Mouse (Mus musculus): Measurements from ENCODE around the gene Adamts6. TPM values are rescaled to one million over a fixed set of nuclear protein-coding genes. Genes with fewer than 3 reads are reported as not detected.

Adamts6 gene
- polyA plus RNA-seq, 1 experiment from 2014 or later: 1.6 TPM

Other genes starting within 250 kb of the Adamts6 start
- gene Nln, start 178.2 kb upstream of the Adamts6 start, polyA plus RNA-seq (2015; fragmentation: Nextera tagmentation; extraction: Ambion mirVana): 19.2 and 20.5 TPM in 2 replicates
- gene Sgtb, start 178.1 kb upstream of the Adamts6 start, polyA plus RNA-seq (2015; fragmentation: Nextera tagmentation; extraction: Ambion mirVana): 5.8 and 6.0 TPM in 2 replicates
- 57.3 and 62.3 TPM in 2 replicates for gene Trappc13, start 109.4 kb upstream of the Adamts6 start, polyA plus RNA-seq (2015; fragmentation: Nextera tagmentation; extraction: Ambion mirVana)
- 13.6 and 15.2 TPM in 2 replicates for gene Trim23, start 109.0 kb upstream of the Adamts6 start, polyA plus RNA-seq (2015; fragmentation: Nextera tagmentation; extraction: Ambion mirVana)
- gene Cenpk, start 59.2 kb upstream of the Adamts6 start, polyA plus RNA-seq (2015; fragmentation: Nextera tagmentation; extraction: Ambion mirVana): 61.4 and 69.8 TPM in 2 replicates
- 13.3 and 13.4 TPM in 2 replicates for gene Ppwd1, start 59.0 kb upstream of the Adamts6 start, polyA plus RNA-seq (2015; fragmentation: Nextera tagmentation; extraction: Ambion mirVana)